In genomic region chr4:63752687-63753523, GRCm38 (mm10) we compare ENCODE assay signal across 7 mouse cellular contexts. TPM values are rescaled to one million over a fixed set of nuclear protein-coding genes. Genes with fewer than 3 reads are reported as not detected.
DNase-seq lines count a peak whose midpoint lies in the region; ATAC-seq and TF ChIP-seq lines count a peak whose summit lies in the region.

No protein-coding gene starts in this region.

- H3K9ac ChIP-seq in heart, embryonic 16.5 days (ENCODE audit: low read length), result no peak overlapping the region

- TF ChIP-seq CTCF in testis, adult 2 months (IDR thresholded peaks at IDR 0.05; ENCODE audit: control insufficient read depth, insufficient read depth, insufficient replicate concordance, low read depth, low read length), result peak; percentile 27; the same call in 1 of the 2 replicates

- no peak for TF ChIP-seq POLR2A in testis, adult 2 months (IDR thresholded peaks at IDR 0.05; ENCODE audit: control insufficient read depth, low read depth, low read length)

- H3K4me3 ChIP-seq in testis, adult 2 months (ENCODE audit: control insufficient read depth, low read depth, low read length), result no peak overlapping the region
- no peak overlapping the region for H3K4me3 ChIP-seq in heart, embryonic 16.5 days (ENCODE audit: low read length)

- H3K9me3 ChIP-seq in heart, embryonic 16.5 days (replicated peaks; ENCODE audit: control insufficient read depth, low read length), result no peaks in the 10 kb centered on the region

- no peak for DNase-seq in testis, postnatal 14 days (ENCODE audit: low spot score)
- DNase-seq in embryo, embryonic 10.5 days (ENCODE audit: low spot score), result peak; percentile 50
- DNase-seq in kidney, postnatal 4 days, result peak; percentile 82 to 88
- peak; percentile 23 for DNase-seq in lung, postnatal 25 days (ENCODE audit: low spot score)
- DNase-seq in spleen, postnatal 36 days (ENCODE audit: low spot score in 2 of 2), result no peak

- no peaks in the 10 kb centered on the region for H3K27me3 ChIP-seq in testis, adult 2 months (ENCODE audit: control insufficient read depth, insufficient read depth, low read length)
- peaks cover 11% of the 10 kb centered on the region for H3K27me3 ChIP-seq in heart, embryonic 16.5 days (ENCODE audit: control insufficient read depth, insufficient read depth, low read length)

- WGBS in heart, embryonic 16.5 days, result 35% methylated on average over 16 of the region's 16 CpGs

- H3K4me2 ChIP-seq in heart, embryonic 16.5 days (ENCODE audit: low read depth, low read length), result peak overlapping the region; percentile 20; the same call in 1 of the 2 replicates

- no peak overlapping the region for H3K27ac ChIP-seq in testis, adult 2 months (ENCODE audit: control insufficient read depth, insufficient read depth, low read depth, low read length)
- H3K27ac ChIP-seq in heart, embryonic 16.5 days (ENCODE audit: low read length), result no peak overlapping the region

- ATAC-seq in heart, embryonic 16.5 days (replicated peaks; ENCODE audit: extremely low read depth, insufficient read depth, low FRiP score), result peak; percentile 69

- peaks cover 2% of the 10 kb centered on the region; the same call in 1 of the 2 replicates for H3K4me1 ChIP-seq in testis, adult 2 months (ENCODE audit: control insufficient read depth, insufficient read depth, low read length)
- H3K4me1 ChIP-seq in heart, embryonic 16.5 days (ENCODE audit: control insufficient read depth, insufficient read depth, low read length), result peaks cover 4% of the 10 kb centered on the region; the same call in 1 of the 2 replicates

- H3K36me3 ChIP-seq in testis, adult 2 months (ENCODE audit: control insufficient read depth, insufficient read depth, low read length), result no peaks in the 10 kb centered on the region
- no peaks in the 10 kb centered on the region for H3K36me3 ChIP-seq in heart, embryonic 16.5 days (ENCODE audit: control insufficient read depth, insufficient read depth)

RNA-seq across cellular contexts. Expression of gene Tnfsf15, which starts 8.0 kb away (rescaled TPM):
- polyA plus RNA-seq in testis, adult 2 months (2012; rRNA removed), result 0.16 and 0.26 TPM in 2 replicates
- polyA plus RNA-seq in heart, embryonic 16.5 days (2015; fragmentation: Nextera tagmentation; extraction: Ambion mirVana), result 0.05 TPM in 2 replicates

Comparison
In these comparisons a context has a peak if more than half of its experiments do, and no peak if none do; other contexts are left out.
1. DNase-seq: peak in embryo, embryonic 10.5 days (single experiment), kidney, postnatal 4 days (2 of 2) and lung, postnatal 25 days (single experiment); none in testis, postnatal 14 days (single experiment) and spleen, postnatal 36 days (0 of 2).